Mouse (Mus musculus) mammary gland, adult 2 months (tissue): Measurements from ENCODE around the gene Pnpla6. TPM values are rescaled to one million over a fixed set of nuclear protein-coding genes. Genes with fewer than 3 reads are reported as not detected.

Experiments
- polyA plus RNA-seq: library from polyadenylated mRNA; depleted of rRNA; stranded (reverse); fragments of >200 nt; gene quantifications from 2 replicates; pipeline ENCODE4 v1.2.3, GENCODE M21; 2012; ENCODE audit warnings: low replicate concordance; rRNA removed

Pnpla6 gene
- polyA plus RNA-seq: 59.0 and 66.0 TPM in 2 replicates

DNA sequence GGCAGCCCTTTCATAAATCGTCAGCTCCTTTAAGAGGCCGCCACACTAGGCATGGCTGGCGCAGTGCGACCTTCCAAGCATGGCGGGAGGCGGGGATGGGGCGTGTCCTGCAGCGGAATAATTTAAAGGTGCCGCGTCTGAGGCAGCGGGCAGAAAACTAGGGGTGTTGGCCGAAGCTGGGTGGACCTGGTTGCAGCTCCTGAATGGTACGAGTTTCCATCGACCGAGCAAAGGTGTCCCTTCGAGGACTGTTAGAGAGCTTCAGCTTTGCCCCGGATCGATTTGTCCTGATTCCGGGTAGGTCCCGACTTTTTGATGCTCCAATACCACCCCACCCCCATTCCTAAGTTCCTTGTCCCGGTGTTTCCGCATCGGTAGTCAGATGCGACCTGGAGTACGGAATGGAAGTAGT is at the start of gene Pnpla6:
Gene Pnpla6, plus strand, starts transcription at position 125 of the 412 bp plus-strand sequence.

DNA sequence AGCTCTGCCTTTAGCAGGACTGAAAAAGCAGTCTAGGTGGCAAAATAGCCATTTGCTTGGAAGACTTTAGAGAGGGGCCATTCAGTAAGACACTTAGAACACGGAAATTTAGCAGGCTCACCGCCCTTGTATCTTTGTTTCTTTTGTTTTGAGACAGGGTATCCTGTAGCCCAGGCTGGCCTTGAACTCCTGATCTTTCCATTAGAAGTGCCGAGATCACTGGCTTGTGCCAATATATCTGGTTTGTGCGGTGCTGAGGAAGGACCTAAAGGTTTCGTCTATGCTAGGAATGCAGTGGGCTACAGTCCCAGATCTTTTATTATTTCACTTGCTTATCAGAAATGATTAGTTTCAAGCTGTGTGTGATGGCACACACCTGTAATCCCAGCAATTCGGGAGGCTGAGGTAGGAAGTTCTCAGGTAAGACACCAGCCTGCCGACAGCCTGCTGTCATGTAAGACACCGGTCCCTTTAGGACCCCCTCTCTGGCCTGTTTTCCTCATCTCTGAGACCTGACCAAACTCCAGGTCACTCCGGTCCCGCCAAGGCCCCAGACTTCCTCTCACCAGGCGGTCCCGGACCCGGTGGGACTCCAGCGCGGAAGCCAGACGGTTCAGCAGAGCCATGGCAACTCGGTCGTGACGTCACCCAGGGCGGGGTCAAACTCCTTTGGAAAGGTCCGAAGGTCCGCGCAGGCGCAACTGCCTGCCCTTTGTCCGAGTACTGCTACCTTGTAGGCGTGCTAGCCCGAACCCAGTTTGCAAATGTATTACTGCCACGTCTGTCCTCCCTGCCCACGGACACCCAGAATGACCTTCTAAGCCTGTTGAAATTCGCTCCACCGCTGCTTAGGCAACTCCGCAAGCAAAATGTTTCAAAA is 47.9 kb upstream of the Pnpla6 start, which contains the start of gene Pex11g:
Gene Pex11g, minus strand, starts transcription at position 675 of the 880 bp plus-strand sequence.

DNA sequence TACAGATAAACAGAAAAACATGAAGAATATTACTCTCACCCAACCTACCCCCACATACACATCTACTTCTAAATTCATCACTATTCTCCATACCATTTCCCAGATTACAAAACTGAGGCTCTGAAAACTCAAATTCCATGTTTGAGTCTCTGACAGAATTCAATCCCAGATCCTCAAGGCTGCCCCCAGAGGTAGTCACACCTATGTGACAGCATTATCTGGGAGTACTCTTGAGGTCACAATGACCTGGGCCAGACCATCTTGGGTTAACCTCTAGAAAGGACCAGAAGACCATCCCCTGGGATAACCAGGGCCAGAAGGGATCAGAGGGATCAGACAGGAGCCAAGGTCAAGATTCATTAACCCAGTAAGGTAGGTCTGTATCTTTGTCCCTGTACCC is 44.6 kb upstream of the Pnpla6 start, which contains the start of gene Tex45:
Gene Tex45, plus strand, starts transcription at position 301 of the 400 bp plus-strand sequence.

DNA sequence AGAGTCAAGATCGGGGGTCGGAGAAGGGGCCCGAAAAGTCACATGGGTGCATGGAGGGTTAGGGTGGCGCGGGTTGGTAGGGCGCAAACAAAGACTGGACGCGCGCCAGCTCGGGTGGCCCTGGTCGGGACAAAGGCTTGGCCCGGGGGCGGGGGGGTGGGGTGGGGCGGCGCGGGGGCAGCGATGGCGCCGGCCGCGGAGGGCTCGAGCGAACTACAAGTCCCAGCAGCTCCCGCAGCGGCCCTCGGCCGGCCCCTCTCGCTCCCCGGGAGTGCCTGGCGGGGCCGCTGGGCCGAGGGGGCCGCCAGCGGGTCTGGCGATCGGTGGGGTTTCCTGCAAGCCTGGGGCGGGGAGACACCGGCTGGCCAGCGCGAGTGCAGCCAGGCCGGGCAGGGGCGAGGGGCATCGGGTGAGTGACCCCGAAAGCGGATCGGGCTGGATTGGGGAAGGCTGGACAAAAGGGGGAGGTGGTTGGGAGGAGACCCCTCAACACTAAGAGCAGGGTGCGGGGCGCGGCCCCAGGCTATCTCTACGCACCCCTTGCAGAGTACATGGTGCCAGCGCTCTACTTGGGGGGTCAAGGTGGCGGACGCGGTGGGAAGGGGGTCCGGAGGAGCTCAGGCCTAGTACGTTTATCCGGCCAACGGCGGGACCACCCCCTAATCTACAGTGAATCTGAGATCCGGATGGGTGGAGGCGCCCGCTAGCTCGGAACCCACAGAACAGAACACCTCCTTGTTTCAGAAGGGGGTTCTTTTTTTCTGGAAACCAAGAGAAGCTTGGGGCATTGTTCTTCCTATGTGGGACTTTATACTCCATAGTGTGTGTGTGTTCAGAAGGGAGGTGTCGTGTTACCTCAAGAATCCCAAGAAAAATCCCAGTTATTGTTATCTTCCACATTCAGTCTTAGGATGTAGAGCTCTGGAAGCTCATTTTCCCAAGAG is 22.0 kb upstream of the Pnpla6 start, which contains the start of gene Zfp358:
Gene Zfp358, plus strand, starts transcription at position 238 of the 944 bp plus-strand sequence.

DNA sequence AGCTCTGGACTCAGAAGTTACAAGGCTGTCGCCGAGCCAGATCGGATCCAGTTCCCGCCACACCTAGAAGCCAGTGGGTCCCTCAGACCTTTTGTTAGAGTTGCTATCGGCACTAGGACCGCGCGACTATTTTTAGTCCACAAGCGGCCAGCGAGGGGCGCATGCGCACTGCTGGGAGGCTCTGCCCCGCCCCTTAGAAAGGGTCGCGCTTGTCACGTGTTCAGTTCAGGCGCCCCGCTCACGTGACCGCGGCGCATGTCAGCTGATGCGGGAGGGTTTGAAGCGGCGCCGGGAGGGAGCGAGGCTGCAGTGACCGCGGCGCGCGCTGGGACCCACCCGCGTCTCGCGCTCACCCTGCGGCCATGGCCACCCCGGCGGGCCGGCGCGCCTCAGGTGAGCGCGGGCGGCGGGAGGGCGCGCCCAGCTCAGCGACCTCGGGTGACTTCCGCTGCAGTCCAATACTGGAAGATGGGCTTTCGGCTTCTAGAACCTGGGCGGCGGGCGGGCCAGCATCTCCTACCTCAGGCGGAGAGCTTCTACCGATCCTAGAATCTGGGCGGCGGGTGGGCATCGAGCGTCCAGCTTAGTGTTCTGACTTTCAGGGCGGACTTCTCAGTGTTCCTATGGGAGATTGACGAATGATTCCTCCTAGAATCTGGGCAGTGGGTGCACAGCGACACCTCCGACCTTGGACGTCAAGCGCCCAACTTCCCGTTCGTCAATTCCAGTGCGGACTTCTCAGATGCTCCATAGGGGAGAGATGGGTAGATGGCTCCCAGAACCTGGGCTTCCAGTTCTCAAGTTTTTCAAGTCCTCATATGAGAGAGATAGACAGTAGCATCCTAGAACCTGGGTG is 14.7 kb upstream of the Pnpla6 start, which contains the start of gene Mcoln1:
Gene Mcoln1, plus strand, starts transcription at position 223 of the 856 bp plus-strand sequence.

DNA sequence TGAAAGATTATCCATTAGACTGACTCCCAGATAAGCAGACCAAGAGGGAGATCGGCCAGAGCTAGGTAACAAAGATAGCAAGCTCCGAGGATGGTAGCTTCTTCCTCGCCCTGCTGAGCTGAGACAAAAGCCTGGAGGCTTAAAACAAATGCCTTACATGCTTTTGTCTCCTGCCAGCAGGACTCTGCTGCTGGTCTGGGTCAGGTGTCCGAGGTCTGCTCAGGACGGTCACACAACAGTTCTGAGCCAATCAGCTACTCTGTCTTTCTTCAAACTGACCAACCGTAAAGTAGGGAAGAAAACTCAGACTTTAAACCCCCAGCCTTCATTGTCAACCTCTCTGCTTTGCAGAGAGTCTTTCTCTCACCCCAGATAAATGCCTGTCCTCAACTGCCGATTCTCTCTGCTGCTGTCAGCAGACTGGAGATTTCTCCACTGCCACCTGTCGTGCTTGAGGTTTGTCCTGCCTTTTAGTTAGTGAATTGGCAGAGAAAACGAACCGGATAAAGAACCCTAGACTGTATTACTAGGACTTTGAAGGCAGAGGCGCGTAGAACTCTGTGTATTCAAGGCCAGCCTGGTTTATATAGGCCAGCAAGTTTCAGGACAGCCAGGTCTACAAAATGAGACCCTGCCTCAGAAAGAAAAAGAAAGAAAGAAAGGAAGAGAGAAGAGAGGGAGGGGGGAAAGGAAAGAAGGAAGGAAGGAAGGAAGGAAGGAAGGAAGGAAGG is 52.6 kb downstream of the Pnpla6 start, which contains the start of gene C330021F23Rik:
Gene C330021F23Rik, plus strand, starts transcription at position 350 of the 731 bp plus-strand sequence.

DNA sequence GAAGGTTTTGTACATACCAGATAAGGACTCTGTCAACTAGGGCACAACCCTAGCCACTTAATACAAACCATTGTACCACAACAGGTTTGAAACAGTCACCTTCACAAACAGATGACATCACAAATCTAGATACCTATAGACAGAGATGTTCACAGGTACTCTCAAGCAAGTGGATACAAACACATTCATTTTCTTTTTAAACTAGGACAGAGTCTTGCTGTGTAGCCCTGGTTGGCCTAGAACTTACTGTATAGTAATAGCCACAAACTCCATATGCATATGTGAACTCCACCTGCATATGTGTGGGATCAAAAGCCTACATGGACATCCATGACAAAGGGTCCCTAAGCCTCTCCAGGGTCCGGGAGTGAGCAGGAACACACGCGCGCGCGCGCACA is 71.8 kb downstream of the Pnpla6 start, which contains the start of gene Camsap3:
Gene Camsap3, plus strand, starts transcription at position 301 of the 398 bp plus-strand sequence.

Other genes with a start within 250 kb of the Pnpla6 start
- 28.9 and 38.8 TPM in 2 replicates for gene Insr, start 235.8 kb upstream of the Pnpla6 start, polyA plus RNA-seq
- gene A430078G23Rik, start 162.0 kb upstream of the Pnpla6 start, polyA plus RNA-seq: 9.5 and 14.0 TPM in 2 replicates
- gene Arhgef18, start 122.4 kb upstream of the Pnpla6 start, polyA plus RNA-seq: 46.1 and 114 TPM in 2 replicates
- gene Pex11g, start 47.7 kb upstream of the Pnpla6 start, polyA plus RNA-seq: 8.4 and 11.1 TPM in 2 replicates
- 0.10 and 0.11 TPM in 2 replicates for gene Tex45, start 44.5 kb upstream of the Pnpla6 start, polyA plus RNA-seq
- 76.9 and 90.5 TPM in 2 replicates for gene Zfp358, start 22.2 kb upstream of the Pnpla6 start, polyA plus RNA-seq
- 274 and 624 TPM in 2 replicates for gene Mcoln1, start 14.9 kb upstream of the Pnpla6 start, polyA plus RNA-seq
- gene C330021F23Rik, start 52.6 kb downstream of the Pnpla6 start, polyA plus RNA-seq: not detected in 2 replicates
- gene Camsap3, start 71.9 kb downstream of the Pnpla6 start, polyA plus RNA-seq: 11.5 and 13.9 TPM in 2 replicates
- gene Xab2, start 105.9 kb downstream of the Pnpla6 start, polyA plus RNA-seq: 57.5 and 58.7 TPM in 2 replicates
- 2.9 and 7.1 TPM in 2 replicates for gene Pet100, start 106.2 kb downstream of the Pnpla6 start, polyA plus RNA-seq
- not detected in 2 replicates for gene Pcp2, start 110.2 kb downstream of the Pnpla6 start, polyA plus RNA-seq
- 123 and 137 TPM in 2 replicates for gene Stxbp2, start 115.6 kb downstream of the Pnpla6 start, polyA plus RNA-seq
- 504 and 837 TPM in 2 replicates for gene Retn, start 140.4 kb downstream of the Pnpla6 start, polyA plus RNA-seq
- 1.4 and 2.4 TPM in 2 replicates for gene Mcemp1, start 150.4 kb downstream of the Pnpla6 start, polyA plus RNA-seq
- 92.6 and 226 TPM in 2 replicates for gene Fcor, start 157.0 kb downstream of the Pnpla6 start, polyA plus RNA-seq
- gene Trappc5, start 160.9 kb downstream of the Pnpla6 start, polyA plus RNA-seq: 31.3 and 44.5 TPM in 2 replicates
- gene Fcer2a, start 178.8 kb downstream of the Pnpla6 start, polyA plus RNA-seq: 34.8 and 48.3 TPM in 2 replicates
- 1.1 and 1.9 TPM in 2 replicates for gene Clec4g, start 205.3 kb downstream of the Pnpla6 start, polyA plus RNA-seq
- 3.8 and 9.8 TPM in 2 replicates for gene Cd209a, start 233.6 kb downstream of the Pnpla6 start, polyA plus RNA-seq